Mouse (Mus musculus) MEL (cell line): Measurements from ENCODE around the gene Cd83. TPM values are rescaled to one million over a fixed set of nuclear protein-coding genes. Genes with fewer than 3 reads are reported as not detected.

ENCODE experiments used
- DNase-seq: peaks from one replicate; pipeline ENCODE4 v3.0.0; 2011; ENCODE audit warnings: low read depth, low spot score
- H3K27ac ChIP-seq: 2 replicates; pipeline ENCODE4 v1.5.1; 2012; ENCODE audit warnings: low read depth, mild to moderate bottlenecking, control low read depth, low read length, moderate library complexity; ENCODE audit not compliant: control insufficient read depth
- H3K27me3 ChIP-seq, 2 experiments: fragments of 150-350 bp in 1 of 2; sonication (generic) in 1 of 2; 2 replicates each; pipeline ENCODE4 v1.6.1; 2012; ENCODE audit warnings: low read length in 2 of 2, mild to moderate bottlenecking in 2 of 2, improper control_type of control experiment in 1 of 2, moderate library complexity in 1 of 2; ENCODE audit not compliant: insufficient read depth in 2 of 2, control insufficient read depth in 1 of 2
- H3K36me3 ChIP-seq, 2 experiments: 2 replicates each; pipeline ENCODE4 v1.6.1; 2012 to 2014; ENCODE audit warnings: low read length in 2 of 2, improper control_type of control experiment in 1 of 2, inconsistent platforms in 1 of 2, mild to moderate bottlenecking in 1 of 2; ENCODE audit not compliant: insufficient read depth in 2 of 2, control insufficient read depth in 1 of 2
- H3K4me1 ChIP-seq, 2 experiments: fragments of 150-350 bp in 1 of 2; sonication (generic) in 1 of 2; 2 replicates each; pipeline ENCODE4 v1.6.1; 2012; ENCODE audit warnings: low read length in 2 of 2, improper control_type of control experiment in 1 of 2, mild to moderate bottlenecking in 1 of 2; ENCODE audit not compliant: insufficient read depth in 2 of 2, control insufficient read depth in 1 of 2
- H3K4me3 ChIP-seq, 2 experiments: fragments of 150-350 bp in 1 of 2; sonication (generic) in 1 of 2; 2 replicates each; pipeline ENCODE4 v1.5.1; 2012; ENCODE audit warnings: low read depth in 2 of 2, low read length in 2 of 2, mild to moderate bottlenecking in 2 of 2, moderate library complexity in 2 of 2, control low read depth in 1 of 2, improper control_type of control experiment in 1 of 2; ENCODE audit not compliant: control insufficient read depth in 1 of 2, insufficient read depth in 1 of 2
- H3K79me2 ChIP-seq: 2 replicates; pipeline ENCODE4 v1.6.1; 2012; ENCODE audit warnings: mild to moderate bottlenecking, low read length, moderate library complexity; ENCODE audit not compliant: control insufficient read depth, poor library complexity, insufficient read depth
- H3K9ac ChIP-seq: 2 replicates; pipeline ENCODE4 v1.6.1; 2012; ENCODE audit warnings: low read depth, mild to moderate bottlenecking, control low read depth, low read length, moderate library complexity; ENCODE audit not compliant: control insufficient read depth, poor library complexity, severe bottlenecking
- H3K9me3 ChIP-seq: fragments of 150-350 bp; sonication (generic); replicated peaks from 2 replicates; pipeline ENCODE4 v1.6.1; 2012; ENCODE audit warnings: mild to moderate bottlenecking, low read length, improper control_type of control experiment, moderate library complexity; ENCODE audit not compliant: insufficient read depth
- EP300 ChIP-seq, 2 experiments: IDR thresholded peaks; 2 replicates each; pipeline ENCODE4 v1.6.1; 2011; ENCODE audit warnings: improper control_type of control experiment in 2 of 2, low read length in 2 of 2, low read depth in 1 of 2, mild to moderate bottlenecking in 1 of 2
- ETS1 ChIP-seq: IDR thresholded peaks from 2 replicates; pipeline ENCODE4 v1.6.1; 2012; ENCODE audit warnings: low read depth, mild to moderate bottlenecking, inconsistent platforms, low read length, improper control_type of control experiment, moderate library complexity
- HCFC1 ChIP-seq: IDR thresholded peaks from 2 replicates; pipeline ENCODE4 v1.6.1; 2012; ENCODE audit warnings: low read depth, mild to moderate bottlenecking, inconsistent platforms, low read length, improper control_type of control experiment, moderate library complexity
- JUND ChIP-seq: IDR thresholded peaks from 2 replicates; pipeline ENCODE4 v1.6.1; 2011; ENCODE audit warnings: low read depth, mild to moderate bottlenecking, improper control_type of control experiment, low read length
- KAT2A ChIP-seq: conservative IDR thresholded peaks from 2 replicates; pipeline ENCODE4 v1.6.1; 2012; ENCODE audit warnings: low read depth, low read length, improper control_type of control experiment, inconsistent platforms
- MAFK ChIP-seq: IDR thresholded peaks from 2 replicates; pipeline ENCODE4 v1.6.1; 2011; ENCODE audit warnings: low read depth, mild to moderate bottlenecking, low read length, improper control_type of control experiment, borderline replicate concordance
- MAX ChIP-seq: IDR thresholded peaks from 2 replicates; pipeline ENCODE4 v1.6.1; 2011; ENCODE audit warnings: low read length, improper control_type of control experiment
- MAZ ChIP-seq: IDR thresholded peaks from 2 replicates; pipeline ENCODE4 v1.6.1; 2012; ENCODE audit warnings: low read depth, mild to moderate bottlenecking, inconsistent platforms, low read length, improper control_type of control experiment
- MEF2A ChIP-seq: IDR thresholded peaks from 2 replicates; pipeline ENCODE4 v1.6.1; 2014; ENCODE audit warnings: low read depth, mild to moderate bottlenecking, inconsistent platforms, low read length, improper control_type of control experiment; ENCODE audit not compliant: poor library complexity, insufficient replicate concordance, severe bottlenecking; ENCODE audit errors: extremely low read depth
- MXI1 ChIP-seq: IDR thresholded peaks from 2 replicates; pipeline ENCODE4 v1.6.1; 2011; ENCODE audit warnings: mild to moderate bottlenecking, low read depth, low read length, improper control_type of control experiment
- MYB ChIP-seq: IDR thresholded peaks from 2 replicates; pipeline ENCODE4 v1.6.1; 2011; ENCODE audit warnings: mild to moderate bottlenecking, low read depth, low read length, improper control_type of control experiment
- POLR2A ChIP-seq, 2 experiments: IDR thresholded peaks; 2 replicates each; pipeline ENCODE4 v1.6.1; 2011 to 2012; ENCODE audit warnings: low read length in 2 of 2, mild to moderate bottlenecking in 2 of 2, control low read depth in 1 of 2, improper control_type of control experiment in 1 of 2, low read depth in 1 of 2, moderate library complexity in 1 of 2; ENCODE audit not compliant: control insufficient read depth in 1 of 2, insufficient read depth in 1 of 2, poor library complexity in 1 of 2
- RAD21 ChIP-seq: IDR thresholded peaks from 2 replicates; pipeline ENCODE4 v1.6.1; 2011; ENCODE audit warnings: mild to moderate bottlenecking, low read depth, low read length, improper control_type of control experiment
- SMC3 ChIP-seq: IDR thresholded peaks from 2 replicates; pipeline ENCODE4 v1.6.1; 2011; ENCODE audit warnings: low read depth, low read length, improper control_type of control experiment
- TAL1 ChIP-seq: IDR thresholded peaks from 2 replicates; pipeline ENCODE4 v1.6.1; 2012; ENCODE audit warnings: mild to moderate bottlenecking, inconsistent platforms, low read length, moderate library complexity, mixed read lengths
- TBP ChIP-seq: IDR thresholded peaks from 2 replicates; pipeline ENCODE4 v1.8.0; 2011; ENCODE audit warnings: low read depth, low read length, improper control_type of control experiment
- UBTF ChIP-seq: IDR thresholded peaks from 2 replicates; pipeline ENCODE4 v1.6.1; 2012; ENCODE audit warnings: low read depth, mild to moderate bottlenecking, inconsistent platforms, low read length, improper control_type of control experiment, moderate library complexity, borderline replicate concordance; ENCODE audit not compliant: insufficient read depth
- USF1 ChIP-seq: IDR thresholded peaks from 2 replicates; pipeline ENCODE4 v1.6.1; 2014; ENCODE audit warnings: low read depth, mild to moderate bottlenecking, inconsistent platforms, low read length, improper control_type of control experiment, moderate library complexity
- ZKSCAN1 ChIP-seq: IDR thresholded peaks from 2 replicates; pipeline ENCODE4 v1.6.1; 2012; ENCODE audit warnings: low read depth, mild to moderate bottlenecking, inconsistent platforms, low read length, improper control_type of control experiment, moderate library complexity
- polyA plus RNA-seq, 2 experiments: library from polyadenylated mRNA; stranded (reverse) in 1 of 2; unstranded in 1 of 2; fragments of >175 nt in 1 of 2; fragments of >200 nt in 1 of 2; gene quantifications; 2 replicates each; pipeline versions ENCODE4 v1.2.1 to v1.2.4; 2012; ENCODE audit warnings: low replicate concordance in 2 of 2, low read depth in 1 of 2; ENCODE audit not compliant: insufficient read length in 2 of 2, insufficient read depth in 1 of 2, missing spikeins in 1 of 2
- total RNA-seq: library from RNA; depleted of rRNA; stranded (reverse); fragments of 300-350 nt; gene quantifications from 2 replicates; pipeline ENCODE4 v1.2.3, GENCODE M21; 2012

Gene Cd83
- total and polyA plus RNA-seq, 3 experiments, result not detected

DNA sequence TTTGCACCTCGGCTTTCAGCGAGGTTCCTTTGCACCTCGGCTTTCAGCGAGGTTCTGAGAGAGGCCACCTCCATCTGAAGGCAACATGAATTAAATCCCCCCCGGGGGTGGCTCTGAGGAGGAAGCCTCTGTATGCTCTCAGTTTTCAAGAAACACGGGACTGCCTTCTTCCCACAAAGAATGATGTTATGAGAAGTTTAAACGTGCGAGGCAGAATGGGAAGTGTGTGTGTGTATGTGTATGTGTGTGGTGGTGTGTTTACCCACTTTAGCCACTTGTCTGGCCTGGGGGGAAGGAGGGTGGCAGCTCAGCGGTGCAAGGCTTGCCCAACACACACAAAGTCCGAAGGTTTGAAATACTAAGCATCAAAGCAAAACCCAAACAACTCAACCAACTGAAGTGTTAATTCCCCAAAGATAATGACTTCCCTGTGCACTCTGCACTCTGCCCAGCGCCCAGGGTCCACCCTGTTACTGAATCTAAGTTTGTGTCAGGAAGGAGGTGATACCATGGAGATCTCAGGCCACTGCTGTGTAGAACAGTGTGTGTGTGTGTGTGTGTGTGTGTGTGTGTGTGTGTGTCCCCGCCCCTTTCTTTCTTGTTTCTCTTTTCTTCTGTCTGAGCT, 1.7 kb downstream of the Cd83 start:
- Histone ChIP-seq H3K27me3 (no peaks in the 10 kb centered on the region; a peak in 1 of 4 replicates), H3K4me3 (no peak overlapping the region), H3K9ac (no peak overlapping the region), H3K4me1 (no peaks in the 10 kb centered on the region), H3K27ac (no peak overlapping the region), H3K9me3 (no peaks in the 10 kb centered on the region), H3K79me2 (no peaks in the 10 kb centered on the region), H3K36me3 (no peaks in the 10 kb centered on the region)
- DNase-seq, result no peak
- no peak for TF ChIP-seq MAFK
- TF ChIP-seq USF1, result no peak
- TF ChIP-seq HCFC1, result no peak
- no peak for TF ChIP-seq MEF2A
- TF ChIP-seq JUND, result no peak
- no peak for TF ChIP-seq POLR2A (IDR thresholded peaks at IDR 0.05; ENCODE audit: control insufficient read depth in 1 of 2, insufficient read depth in 1 of 2, low read depth in 1 of 2, low read length in 2 of 2, poor library complexity in 1 of 2)
- no peak for TF ChIP-seq UBTF
- TF ChIP-seq KAT2A, result no peak

DNA sequence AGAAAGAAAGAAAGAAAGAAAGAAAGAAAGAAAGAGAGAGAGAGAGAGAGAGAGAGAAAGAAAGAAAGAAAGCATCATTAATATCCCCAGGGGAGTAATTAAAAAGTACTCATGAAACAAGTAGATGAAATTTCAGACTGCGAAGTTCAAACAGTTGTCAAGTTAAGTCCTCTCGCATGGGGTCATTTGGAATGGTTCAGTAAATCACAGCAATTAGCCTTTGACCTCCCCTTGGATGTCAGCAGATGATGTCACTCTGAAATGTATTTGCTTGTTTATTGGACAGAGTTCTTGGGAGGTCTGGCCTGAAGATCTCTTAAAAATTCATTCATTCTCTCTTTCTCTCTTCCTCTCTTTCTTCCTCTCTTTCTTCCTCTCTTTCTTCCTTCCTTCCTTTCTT, 2.7 kb downstream of the Cd83 start:
- DNase-seq, result no peak
- Histone ChIP-seq H3K79me2 (no peaks in the 10 kb centered on the region), H3K27ac (no peak overlapping the region), H3K36me3 (no peaks in the 10 kb centered on the region), H3K27me3 (no peaks in the 10 kb centered on the region; a peak in 1 of 4 replicates), H3K4me1 (no peaks in the 10 kb centered on the region), H3K9me3 (no peaks in the 10 kb centered on the region), H3K9ac (no peak overlapping the region)
- TF ChIP-seq RAD21, result no peak
- no peak for TF ChIP-seq UBTF
- no peak for TF ChIP-seq HCFC1
- TF ChIP-seq MAX, result no peak
- no peak for TF ChIP-seq MYB
- no peak for TF ChIP-seq EP300 (IDR thresholded peaks at IDR 0.05; ENCODE audit: low read depth in 1 of 2, low read length in 2 of 2)
- no peak for TF ChIP-seq ZKSCAN1
- TF ChIP-seq ETS1, result no peak
- TF ChIP-seq MAZ, result no peak
- no peak for TF ChIP-seq JUND
- TF ChIP-seq TAL1, result no peak
- TF ChIP-seq MXI1, result no peak
- TF ChIP-seq TBP, result no peak
- no peak for TF ChIP-seq SMC3
- TF ChIP-seq, all 39 proteins: peak for 0
- no peak overlapping the region for H3K4me3 ChIP-seq
